Mouse (Mus musculus): ENCODE measurements around the gene C5ar2.

DNA sequence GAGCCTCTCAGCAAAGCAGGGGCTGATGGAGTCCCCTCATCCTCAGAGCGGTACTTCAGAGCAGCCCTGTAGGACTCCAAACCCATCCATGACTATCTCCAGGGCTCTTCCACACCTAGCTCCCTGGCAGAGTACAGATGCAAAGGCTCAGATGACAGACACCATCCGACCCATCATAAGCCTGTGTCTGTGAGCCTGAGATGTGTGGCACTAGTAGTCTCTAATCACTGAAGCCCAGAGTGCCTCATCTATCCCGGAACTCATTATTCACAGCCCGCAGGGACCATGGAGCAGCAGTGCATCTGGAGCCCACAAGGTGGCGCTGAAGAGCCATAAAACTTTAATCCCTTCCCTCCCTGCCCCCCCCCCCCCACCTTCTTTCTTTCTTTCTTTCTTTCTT is 51.6 kb downstream of the C5ar2 start:
- peak; percentile 71 for TF ChIP-seq CTCF (IDR thresholded peaks at IDR 0.05; ENCODE audit: extremely low read depth, insufficient read depth, insufficient read length, insufficient replicate concordance)
- TF ChIP-seq POLR2A (IDR thresholded peaks at IDR 0.05; ENCODE audit: low read depth, low read length), result no peak
